Mouse (Mus musculus): ENCODE measurements at regions not wholly inside any gene's neighbourhood (a gene's known extent, or its start where the extent isn't known, plus 50 kb on each side); places are given as distances from the start of the nearest gene placed in this dataset.

GRCm38 (mm10) chr10:70825451-70825850 lies 169.7 kb upstream of the Phyhipl start:
- no peak for TF ChIP-seq POLR2A (IDR thresholded peaks at IDR 0.05; ENCODE audit: insufficient read depth, low read depth, low read length)
- no peak for TF ChIP-seq CTCF (IDR thresholded peaks at IDR 0.05)

Data from heart, adult 2 months (tissue).